ENCODE assay signal across 14 mouse cellular contexts in the genomic region with DNA sequence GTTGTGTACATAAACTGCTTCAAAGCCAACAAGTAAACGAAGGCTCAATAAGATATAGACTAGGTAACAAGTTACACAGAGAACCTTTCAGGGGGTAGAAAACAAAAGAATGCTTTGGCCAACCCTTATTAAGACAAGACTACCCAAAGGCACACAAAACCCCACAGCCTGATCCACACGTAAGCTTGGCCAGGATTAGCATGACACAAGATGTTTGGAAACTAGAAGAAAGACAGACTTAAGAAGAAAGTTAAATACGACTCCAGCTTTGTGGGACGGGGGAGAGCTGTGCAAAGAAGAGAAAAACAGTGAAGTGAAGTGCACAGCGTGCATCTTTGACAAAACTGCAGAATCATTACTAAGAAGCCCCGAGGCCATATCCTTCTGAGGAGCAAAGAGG. TPM values are rescaled to one million over a fixed set of nuclear protein-coding genes. Genes with fewer than 3 reads are reported as not detected.
"Had no signal": no experiment of that assay in that cellular context is flagged by ENCODE, and none has a peak within 500 bp of the region (broad histone marks: within the 10 kb centered on the region; RNA-seq: fewer than 3 reads in every experiment).

No protein-coding gene starts in this region.

- H3K9me3 ChIP-seq: limb, embryonic 13.5 days; stomach, embryonic 15.5 days had no signal

- H3K27ac ChIP-seq: layer of hippocampus, adult 2 months; limb, embryonic 13.5 days; liver, embryonic 14.5 days; stomach, embryonic 15.5 days had no signal

- H3K36me3 ChIP-seq: limb, embryonic 13.5 days; stomach, embryonic 15.5 days had no signal

- H3K4me3 ChIP-seq: layer of hippocampus, adult 2 months; limb, embryonic 13.5 days; stomach, embryonic 15.5 days had no signal

- H3K4me1 ChIP-seq: limb, embryonic 13.5 days; stomach, embryonic 15.5 days had no signal

- DNase-seq: kidney, adult 18-20 months; kidney, postnatal 10 days; kidney, postnatal 4 days; left cerebral cortex, postnatal 4 days; lung, adult 18-20 months; lung, postnatal 36 days; right cerebral cortex, postnatal 14 days; thymus, postnatal 36 days had no signal

- H3K9ac ChIP-seq: limb, embryonic 13.5 days; liver, embryonic 14.5 days; stomach, embryonic 15.5 days had no signal

- H3K4me2 ChIP-seq: limb, embryonic 13.5 days; stomach, embryonic 15.5 days had no signal

RNA-seq across cellular contexts. Expression of a gene that starts 53.5 kb away (rescaled TPM):
- polyA plus RNA-seq: liver, adult 2 months; liver, embryonic 14.5 days; lung, embryonic 16.5 days had no signal
